Mouse (Mus musculus): ENCODE data around the gene Wdr90.

DNA sequence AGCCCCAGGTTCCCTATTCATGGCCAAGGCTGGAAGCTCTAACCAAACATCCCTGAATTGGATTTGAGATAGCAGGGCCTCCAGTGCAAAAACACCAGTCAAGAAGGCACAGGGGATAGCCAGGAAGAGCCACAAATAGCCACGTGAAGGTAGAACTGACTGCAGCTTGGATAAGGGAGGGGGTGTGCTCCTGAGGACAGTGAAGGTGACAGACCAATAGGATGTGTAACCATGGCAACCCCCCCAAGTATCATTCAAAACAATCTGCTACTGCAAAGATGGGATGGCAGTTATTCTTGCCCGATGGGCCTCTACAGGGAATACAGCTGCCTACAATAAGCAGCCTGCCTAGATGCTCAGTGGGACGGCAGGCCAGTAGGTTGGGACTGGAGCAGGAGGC is 23.8 kb downstream of the Wdr90 start:
- no peak for TF ChIP-seq POLR2A (IDR thresholded peaks at IDR 0.05; ENCODE audit: borderline replicate concordance, low read depth, low read length)
- no peak for TF ChIP-seq CTCF (IDR thresholded peaks at IDR 0.05; ENCODE audit: low read depth, low read length)
